Mouse (Mus musculus): ENCODE results near the gene Dnali1.

DNA sequence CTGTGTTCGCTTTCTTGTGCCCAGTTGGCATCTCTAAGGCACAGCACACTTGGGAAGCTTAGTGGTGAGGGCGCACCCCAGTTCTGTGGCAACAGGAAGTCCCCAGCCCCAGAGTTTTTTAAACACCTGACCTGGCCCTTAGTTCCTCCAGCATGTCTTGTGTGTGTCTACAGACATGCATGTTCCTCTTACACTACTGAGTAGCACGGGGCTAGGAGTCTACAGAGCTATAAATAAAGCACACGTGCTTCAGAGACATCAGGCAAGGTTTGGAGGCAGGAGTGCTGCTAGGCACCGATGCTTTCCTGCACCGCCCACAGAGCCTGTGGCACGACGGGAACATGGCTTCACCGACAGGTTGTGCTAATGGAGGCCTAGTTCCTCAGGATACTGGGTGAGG lies 10.1 kb downstream of the Dnali1 start:
- TF ChIP-seq CTCF (IDR thresholded peaks at IDR 0.05; ENCODE audit: low read depth) (no peak), EP300 (IDR thresholded peaks at IDR 0.05; ENCODE audit: low read depth) (no peak)
